8 mouse cellular contexts compared by ENCODE assay signal in the genomic region with DNA sequence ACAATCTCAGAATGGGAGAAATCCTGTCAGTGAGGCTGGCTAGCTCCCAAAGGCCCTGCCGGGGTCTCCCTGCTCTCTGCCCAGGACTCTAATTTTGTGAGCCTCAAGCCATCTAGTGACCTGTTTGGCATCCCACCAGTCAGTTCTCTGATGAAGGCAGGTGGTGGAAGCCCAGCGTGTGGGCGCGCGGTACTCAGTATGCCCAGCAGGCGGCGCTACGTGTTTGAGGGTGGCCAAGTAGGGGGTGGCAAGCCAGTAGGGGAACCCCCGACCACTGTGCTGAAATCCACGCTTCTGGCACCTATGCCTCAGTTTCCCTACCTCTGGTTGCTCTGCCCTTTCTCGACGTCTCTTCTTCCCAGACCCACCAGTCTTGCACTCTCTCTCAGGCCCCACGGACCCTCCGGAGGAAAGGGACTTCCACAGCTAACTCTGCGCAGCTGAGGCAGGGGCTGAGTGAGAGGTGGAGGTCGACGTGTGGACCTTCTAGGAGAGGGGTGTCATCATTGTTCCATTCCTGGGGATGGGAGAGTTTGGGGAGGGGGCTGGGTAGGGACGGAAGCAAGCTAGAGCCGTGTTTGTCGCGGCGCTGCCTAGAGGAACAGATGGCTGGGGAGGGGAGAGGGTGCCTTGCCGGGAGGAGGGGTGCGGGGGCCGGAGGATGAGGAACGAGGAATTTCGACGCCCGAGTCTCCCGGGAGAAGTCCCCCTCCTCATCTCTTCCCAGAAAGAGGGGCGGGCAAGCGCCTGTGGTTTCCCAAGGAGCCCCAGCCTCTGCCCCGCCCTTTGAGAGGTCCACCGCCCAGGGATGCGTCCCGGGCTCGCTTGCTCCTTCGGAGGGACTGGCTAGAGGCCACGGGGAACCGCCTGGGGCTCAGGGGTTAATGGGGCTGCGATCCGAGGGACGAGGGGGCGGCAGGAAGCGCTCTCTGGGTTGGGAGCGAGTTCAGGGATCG. TPM values are rescaled to one million over a fixed set of nuclear protein-coding genes. Genes with fewer than 3 reads are reported as not detected.
DNase-seq lines count a peak whose midpoint lies in the region; ATAC-seq lines count a peak whose summit lies in the region.

No protein-coding gene starts in this region.

- WGBS in heart, embryonic 11.5 days (ENCODE audit: insufficient replicate concordance), result 2% methylated on average over 45 of the region's 47 CpGs
- under 1% methylated on average over 47 of the region's 47 CpGs for WGBS in kidney, embryonic 15.5 days
- 2% methylated on average over 47 of the region's 47 CpGs for WGBS in liver, embryonic 15.5 days (ENCODE audit: insufficient replicate concordance)

- H3K4me1 ChIP-seq in heart, embryonic 11.5 days (ENCODE audit: control insufficient read depth, insufficient read depth, low read length), result peaks cover 10% of the 10 kb centered on the region
- H3K4me1 ChIP-seq in kidney, embryonic 15.5 days, result peaks cover 13% of the 10 kb centered on the region
- peaks cover 28% of the 10 kb centered on the region for H3K4me1 ChIP-seq in liver, embryonic 15.5 days (replicated peaks)

- peak overlapping the region; percentile 73 for H3K4me2 ChIP-seq in heart, embryonic 11.5 days
- H3K4me2 ChIP-seq in kidney, embryonic 15.5 days, result peak overlapping the region; percentile 80
- peak overlapping the region; percentile 32 for H3K4me2 ChIP-seq in liver, embryonic 15.5 days

- H3K9ac ChIP-seq in heart, embryonic 11.5 days (ENCODE audit: low read depth, low read length), result peak overlapping the region; percentile 59
- peak overlapping the region; percentile 38 for H3K9ac ChIP-seq in kidney, embryonic 15.5 days
- 0 out of 2 replicates have a peak overlapping the region, but pooled peaks have one; percentile 7 for H3K9ac ChIP-seq in liver, embryonic 15.5 days

- H3K36me3 ChIP-seq in heart, embryonic 11.5 days (ENCODE audit: control insufficient read depth, insufficient read depth, low read length), result peaks cover 3% of the 10 kb centered on the region
- peaks cover 23% of the 10 kb centered on the region for H3K36me3 ChIP-seq in kidney, embryonic 15.5 days
- H3K36me3 ChIP-seq in liver, embryonic 15.5 days (replicated peaks), result peaks cover 34% of the 10 kb centered on the region

- no peak overlapping the region for H3K27ac ChIP-seq in heart, embryonic 11.5 days (ENCODE audit: low read depth, low read length)
- H3K27ac ChIP-seq in kidney, embryonic 15.5 days, result no peak overlapping the region
- no peak overlapping the region for H3K27ac ChIP-seq in liver, embryonic 15.5 days (replicated peaks)

- H3K4me3 ChIP-seq in heart, embryonic 11.5 days (ENCODE audit: low read depth, low read length), result peak overlapping the region; percentile 38
- peak overlapping the region; percentile 41 for H3K4me3 ChIP-seq in kidney, embryonic 15.5 days (replicated peaks)
- peak overlapping the region; percentile 12; the same call in 1 of the 2 replicates for H3K4me3 ChIP-seq in liver, embryonic 15.5 days (replicated peaks)

- ATAC-seq in heart, embryonic 11.5 days (replicated peaks; ENCODE audit: insufficient number of reproducible peaks, low FRiP score, low TSS enrichment), result no peak
- ATAC-seq in kidney, embryonic 15.5 days (replicated peaks; ENCODE audit: low FRiP score), result peak; percentile 59
- no peak; the same call in 1 of the 2 replicates for ATAC-seq in liver, embryonic 15.5 days (ENCODE audit: insufficient read depth)

- DNase-seq in right cerebral cortex, adult 2 months (ENCODE audit: low spot score in 2 of 2), result peak; percentile 59 to 72
- DNase-seq in right cerebral cortex, postnatal 36 days (ENCODE audit: low spot score in 2 of 2), result no peak
- peak; percentile 68 for DNase-seq in embryo, embryonic 10.5 days (ENCODE audit: low spot score)
- DNase-seq in natural killer cell, adult 2 months (ENCODE audit: low spot score in 2 of 2), result peak; percentile 11 to 56
- DNase-seq in thymus, postnatal 14 days, result peak; percentile 68

- H3K27me3 ChIP-seq in heart, embryonic 11.5 days (ENCODE audit: control insufficient read depth, insufficient read depth, low read length), result peaks cover 47% of the 10 kb centered on the region
- peaks cover 60% of the 10 kb centered on the region for H3K27me3 ChIP-seq in kidney, embryonic 15.5 days
- peaks cover 63% of the 10 kb centered on the region for H3K27me3 ChIP-seq in liver, embryonic 15.5 days

- H3K9me3 ChIP-seq in heart, embryonic 11.5 days (replicated peaks; ENCODE audit: control insufficient read depth, low read length), result no peaks in the 10 kb centered on the region
- no peaks in the 10 kb centered on the region for H3K9me3 ChIP-seq in kidney, embryonic 15.5 days (replicated peaks)
- no peaks in the 10 kb centered on the region for H3K9me3 ChIP-seq in liver, embryonic 15.5 days (replicated peaks)

RNA-seq across cellular contexts. Expression of gene Rtn4rl2, which starts 20.6 kb away (rescaled TPM):
- polyA plus RNA-seq in heart, embryonic 11.5 days (2014; fragmentation: Nextera tagmentation; extraction: Ambion mirVana), result 0.23 and 1.1 TPM in 2 replicates
- polyA plus RNA-seq in kidney, embryonic 15.5 days (2015; fragmentation: Nextera tagmentation; extraction: Ambion mirVana), result 1.2 and 1.6 TPM in 2 replicates
- 0.09 TPM in 2 replicates for polyA plus RNA-seq in liver, embryonic 15.5 days (2015; fragmentation: Nextera tagmentation; extraction: Ambion mirVana)

RNA-seq across cellular contexts. Expression of gene Slc43a1, which starts 27.2 kb away (rescaled TPM):
- 36.1 and 41.4 TPM in 2 replicates for polyA plus RNA-seq in heart, embryonic 11.5 days (2014; fragmentation: Nextera tagmentation; extraction: Ambion mirVana)
- polyA plus RNA-seq in kidney, embryonic 15.5 days (2015; fragmentation: Nextera tagmentation; extraction: Ambion mirVana), result 16.5 and 20.7 TPM in 2 replicates
- polyA plus RNA-seq in liver, embryonic 15.5 days (2015; fragmentation: Nextera tagmentation; extraction: Ambion mirVana), result 190 and 203 TPM in 2 replicates

RNA-seq across cellular contexts. Expression of gene Timm10, which starts 39.1 kb away (rescaled TPM):
- polyA plus RNA-seq in heart, embryonic 11.5 days (2014; fragmentation: Nextera tagmentation; extraction: Ambion mirVana), result 76.8 and 77.9 TPM in 2 replicates
- polyA plus RNA-seq in kidney, embryonic 15.5 days (2015; fragmentation: Nextera tagmentation; extraction: Ambion mirVana), result 54.2 and 54.4 TPM in 2 replicates
- polyA plus RNA-seq in liver, embryonic 15.5 days (2015; fragmentation: Nextera tagmentation; extraction: Ambion mirVana), result 33.3 and 37.0 TPM in 2 replicates

RNA-seq across cellular contexts. Expression of gene Smtnl1, which starts 43.4 kb away (rescaled TPM):
- polyA plus RNA-seq in heart, embryonic 11.5 days (2014; fragmentation: Nextera tagmentation; extraction: Ambion mirVana), result 0.37 and 0.49 TPM in 2 replicates
- polyA plus RNA-seq in kidney, embryonic 15.5 days (2015; fragmentation: Nextera tagmentation; extraction: Ambion mirVana), result 0.42 and 0.43 TPM in 2 replicates
- 0.40 and 0.56 TPM in 2 replicates for polyA plus RNA-seq in liver, embryonic 15.5 days (2015; fragmentation: Nextera tagmentation; extraction: Ambion mirVana)

Comparison
In these comparisons a context has a peak if more than half of its experiments do, and no peak if none do; other contexts are left out.
1. DNase-seq: peak in right cerebral cortex, adult 2 months (2 of 2), embryo, embryonic 10.5 days (single experiment), natural killer cell, adult 2 months (2 of 2) and thymus, postnatal 14 days (single experiment); none in right cerebral cortex, postnatal 36 days (0 of 2).
2. H3K9ac ChIP-seq: peak in every context shown above with its lines; median percentile 59 in heart, embryonic 11.5 days; 38 in kidney, embryonic 15.5 days; 7 in liver, embryonic 15.5 days.
3. Peak in every context shown above with its lines, with median percentiles within 50 percentile points of each other: H3K4me2 ChIP-seq and H3K4me3 ChIP-seq.